24 mouse cellular contexts compared by ENCODE assay signal in the genomic region with DNA sequence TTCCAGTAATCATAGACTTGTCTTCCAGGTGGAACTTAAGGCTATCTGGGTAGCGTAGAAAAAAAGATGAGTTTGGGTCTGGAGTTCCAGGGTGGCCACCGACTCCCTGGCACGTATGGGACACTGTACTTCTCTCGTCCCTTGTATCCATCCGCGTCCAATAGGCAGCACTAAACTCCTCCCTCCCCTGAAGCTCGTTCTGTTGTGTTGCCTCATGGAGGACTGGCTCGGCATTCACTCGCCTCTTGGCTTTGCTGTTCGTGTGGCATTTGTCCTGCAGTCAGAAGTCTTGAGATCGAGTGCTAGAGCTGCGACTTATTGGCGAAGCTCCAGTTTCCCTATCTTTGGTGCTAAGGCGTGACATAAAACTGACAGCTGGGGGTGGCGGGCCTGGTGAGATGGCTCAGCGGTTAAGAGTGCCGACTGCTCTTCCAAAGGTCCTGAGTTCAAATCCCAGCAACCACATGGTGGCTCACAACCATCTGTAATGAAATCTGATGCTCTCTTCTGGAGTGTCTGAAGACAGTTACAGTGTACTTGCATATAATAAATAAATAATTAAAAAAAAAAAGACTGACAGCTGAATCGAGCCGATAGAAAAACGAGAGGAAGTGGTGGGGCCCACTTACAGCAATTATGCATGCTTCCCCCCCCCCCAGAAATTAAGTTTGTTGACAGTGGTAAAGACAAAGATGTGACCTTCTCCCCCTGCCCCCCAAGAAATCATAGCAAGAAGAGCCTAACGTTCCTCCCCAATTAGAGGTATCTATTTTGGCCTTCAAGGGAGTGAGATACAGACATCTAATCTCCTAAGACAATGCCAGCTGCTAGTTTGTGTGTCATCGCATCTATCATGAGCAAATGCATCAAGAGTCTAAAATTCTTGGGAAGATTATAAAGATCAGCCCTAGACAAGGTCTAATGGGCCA.
"Had no signal": no experiment of that assay in that cellular context is flagged by ENCODE, and none has a peak within 500 bp of the region (broad histone marks: within the 10 kb centered on the region; RNA-seq: fewer than 3 reads in every experiment).

No protein-coding gene starts in this region.

- H3K27ac ChIP-seq: kidney, postnatal 0 days; layer of hippocampus, adult 2 months; limb, embryonic 10.5 days; limb, embryonic 13.5 days; liver, embryonic 12.5 days; liver, embryonic 15.5 days; macrophage; midbrain, embryonic 12.5 days; midbrain, embryonic 15.5 days; neural tube, embryonic 12.5 days; neural tube, embryonic 15.5 days; stomach, postnatal 0 days had no signal

- H3K36me3 ChIP-seq: limb, embryonic 10.5 days; limb, embryonic 13.5 days; liver, embryonic 12.5 days; liver, embryonic 15.5 days; midbrain, embryonic 12.5 days; midbrain, embryonic 15.5 days; neural tube, embryonic 12.5 days; neural tube, embryonic 15.5 days had no signal

- DNase-seq: kidney, adult 2 months; kidney, postnatal 25 days; layer of hippocampus, adult 9-11 months; liver; lung, adult 18-20 months; right cerebral cortex, adult 18-20 months; right cerebral cortex, postnatal 14 days; right cerebral cortex, postnatal 4 days; thymus, adult 2 months; thymus, postnatal 14 days; thymus, postnatal 4 days had no signal

- ATAC-seq: intestine, embryonic 16.5 days; liver, embryonic 12.5 days; midbrain, embryonic 15.5 days had no signal

- H3K9ac ChIP-seq: limb, embryonic 13.5 days; liver, embryonic 12.5 days; liver, embryonic 15.5 days; midbrain, embryonic 12.5 days; midbrain, embryonic 15.5 days; neural tube, embryonic 12.5 days; neural tube, embryonic 15.5 days had no signal

- H3K4me2 ChIP-seq: limb, embryonic 13.5 days; liver, embryonic 12.5 days; liver, embryonic 15.5 days; midbrain, embryonic 12.5 days; midbrain, embryonic 15.5 days; neural tube, embryonic 12.5 days; neural tube, embryonic 15.5 days had no signal

- H3K4me3 ChIP-seq: layer of hippocampus, adult 2 months; limb, embryonic 10.5 days; limb, embryonic 13.5 days; liver, embryonic 12.5 days; liver, embryonic 15.5 days; midbrain, embryonic 12.5 days; midbrain, embryonic 15.5 days; neural tube, embryonic 12.5 days; neural tube, embryonic 15.5 days had no signal

- H3K27me3 ChIP-seq: limb, embryonic 13.5 days; liver, embryonic 15.5 days; midbrain, embryonic 15.5 days; neural tube, embryonic 12.5 days; neural tube, embryonic 15.5 days had no signal

- H3K9me3 ChIP-seq: limb, embryonic 10.5 days; limb, embryonic 13.5 days; liver, embryonic 12.5 days; liver, embryonic 15.5 days; midbrain, embryonic 12.5 days; midbrain, embryonic 15.5 days; neural tube, embryonic 12.5 days; neural tube, embryonic 15.5 days had no signal
